Mouse (Mus musculus): ENCODE results near the gene Gm9573. TPM values are rescaled to one million over a fixed set of nuclear protein-coding genes. Genes with fewer than 3 reads are reported as not detected.

The Gm9573 gene
- polyA plus RNA-seq, 1 experiment from 2014 or later = not detected

GRCm38 (mm10) chr17:35633992-35634391, 7.6 kb upstream of the Gm9573 start:
- peak; percentile 41 for DNase-seq (ENCODE audit: low spot score)
- Histone ChIP-seq H3K4me3 (ENCODE audit: low read depth, low read length) (no peak overlapping the region), H3K27ac (replicated peaks; ENCODE audit: low read depth, low read length) (no peak overlapping the region), H3K27me3 (ENCODE audit: control insufficient read depth, insufficient read depth, low read length) (peaks cover 4% of the 10 kb centered on the region; the same call in 1 of the 2 replicates), H3K4me1 (ENCODE audit: control insufficient read depth, insufficient read depth, low read length) (no peaks in the 10 kb centered on the region), H3K36me3 (ENCODE audit: control insufficient read depth, insufficient read depth, low read length) (no peaks in the 10 kb centered on the region), H3K4me2 (ENCODE audit: low read depth, severe bottlenecking) (no peak overlapping the region), H3K9me3 (ENCODE audit: control insufficient read depth, low read length) (no peaks in the 10 kb centered on the region), H3K9ac (ENCODE audit: low read length) (no peak overlapping the region)
- no peak for ATAC-seq (ENCODE audit: insufficient number of reproducible peaks, low FRiP score, low TSS enrichment, low read depth)
- WGBS = 12% methylated on average over 1 of the region's 1 CpGs

DNA sequence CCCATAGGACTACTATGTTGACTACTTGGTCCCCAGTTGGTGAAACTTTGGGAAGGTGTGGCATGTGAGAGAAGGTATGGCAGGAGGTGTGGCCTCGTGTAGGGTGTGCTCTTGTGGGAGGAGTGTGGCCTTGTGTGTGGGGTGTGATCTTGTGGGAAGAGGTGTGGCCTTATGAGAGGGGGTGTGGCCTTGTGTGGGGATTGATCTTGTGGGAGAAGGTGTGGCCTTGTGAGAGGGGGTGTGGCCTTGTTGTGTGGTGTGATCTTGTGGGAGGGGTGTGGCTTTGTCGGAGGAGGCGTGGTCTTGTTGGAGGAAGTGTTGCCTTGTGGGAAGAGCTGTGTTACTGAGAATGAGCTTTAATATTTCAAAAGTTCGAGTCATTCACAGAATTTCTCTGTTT, 9.3 kb downstream of the Gm9573 start:
- Histone ChIP-seq H3K4me2 (ENCODE audit: low read depth, severe bottlenecking) (no peak overlapping the region), H3K36me3 (ENCODE audit: control insufficient read depth, insufficient read depth, low read length) (no peaks in the 10 kb centered on the region), H3K9ac (ENCODE audit: low read length) (no peak overlapping the region), H3K27me3 (ENCODE audit: control insufficient read depth, insufficient read depth, low read length) (no peaks in the 10 kb centered on the region), H3K9me3 (ENCODE audit: control insufficient read depth, low read length) (no peaks in the 10 kb centered on the region), H3K4me1 (ENCODE audit: control insufficient read depth, insufficient read depth, low read length) (no peaks in the 10 kb centered on the region), H3K27ac (replicated peaks; ENCODE audit: low read depth, low read length) (no peak overlapping the region), H3K4me3 (ENCODE audit: low read depth, low read length) (no peak overlapping the region)
- ATAC-seq (ENCODE audit: insufficient number of reproducible peaks, low FRiP score, low TSS enrichment, low read depth) (no peak), DNase-seq (ENCODE audit: low spot score) (no peak)
- WGBS = 75% methylated on average over 4 of the region's 4 CpGs

GRCm38 (mm10) chr17:35601736-35602354, 24.6 kb downstream of the Gm9573 start:
- no peak overlapping the region for H3K4me3 ChIP-seq (ENCODE audit: low read depth, low read length)
- H3K4me2 ChIP-seq (ENCODE audit: low read depth, severe bottlenecking) = no peak overlapping the region
- H3K36me3 ChIP-seq (ENCODE audit: control insufficient read depth, insufficient read depth, low read length) = no peaks in the 10 kb centered on the region
- no peak for DNase-seq (ENCODE audit: low spot score)
- H3K27ac ChIP-seq (replicated peaks; ENCODE audit: low read depth, low read length) = no peak overlapping the region
- H3K4me1 ChIP-seq (ENCODE audit: control insufficient read depth, insufficient read depth, low read length) = no peaks in the 10 kb centered on the region
- 59% methylated on average over 8 of the region's 8 CpGs for WGBS
- H3K9me3 ChIP-seq (ENCODE audit: control insufficient read depth, low read length) = no peaks in the 10 kb centered on the region
- no peak overlapping the region for H3K9ac ChIP-seq (ENCODE audit: low read length)
- ATAC-seq (ENCODE audit: insufficient number of reproducible peaks, low FRiP score, low TSS enrichment, low read depth) = no peak
- H3K27me3 ChIP-seq (ENCODE audit: control insufficient read depth, insufficient read depth, low read length) = no peaks in the 10 kb centered on the region

- H3K4me1 ChIP-seq (ENCODE audit: control insufficient read depth, insufficient read depth, low read length) = no peaks in the 10 kb centered on the region
- H3K9ac ChIP-seq (ENCODE audit: low read length) = no peak within 1 kb of the TSS
- WGBS = 66% methylated on average over 2 of the region's 2 CpGs
- no peak for DNase-seq (ENCODE audit: low spot score)
- no peaks in the 10 kb centered on the region for H3K9me3 ChIP-seq (ENCODE audit: control insufficient read depth, low read length)
- no peak within 1 kb of the TSS for H3K4me3 ChIP-seq (ENCODE audit: low read depth, low read length)
- no peak within 1 kb of the TSS for H3K27ac ChIP-seq (replicated peaks; ENCODE audit: low read depth, low read length)
- no peak within 1 kb of the TSS for H3K4me2 ChIP-seq (ENCODE audit: low read depth, severe bottlenecking)
- H3K36me3 ChIP-seq (ENCODE audit: control insufficient read depth, insufficient read depth, low read length) = no peaks in the 10 kb centered on the region
- H3K27me3 ChIP-seq (ENCODE audit: control insufficient read depth, insufficient read depth, low read length) = no peaks in the 10 kb centered on the region
- ATAC-seq (ENCODE audit: insufficient number of reproducible peaks, low FRiP score, low TSS enrichment, low read depth) = no peak
These were observed 25.2 kb downstream of the Gm9573 start, which contains the start of gene Sfta2 for GRCm38 (mm10) chr17:35601249-35601648. Gene Sfta2, plus strand, starts transcription at chr17:35601549.

- H3K4me3 ChIP-seq (ENCODE audit: low read depth, low read length) = no peak overlapping the region
- no peak for ATAC-seq (ENCODE audit: insufficient number of reproducible peaks, low FRiP score, low TSS enrichment, low read depth)
- H3K4me2 ChIP-seq (ENCODE audit: low read depth, severe bottlenecking) = no peak overlapping the region
- H3K36me3 ChIP-seq (ENCODE audit: control insufficient read depth, insufficient read depth, low read length) = no peaks in the 10 kb centered on the region
- DNase-seq (ENCODE audit: low spot score) = no peak
- no peaks in the 10 kb centered on the region for H3K27me3 ChIP-seq (ENCODE audit: control insufficient read depth, insufficient read depth, low read length)
- 92% methylated on average over 3 of the region's 3 CpGs for WGBS
- H3K9ac ChIP-seq (ENCODE audit: low read length) = no peak overlapping the region
- H3K9me3 ChIP-seq (ENCODE audit: control insufficient read depth, low read length) = no peaks in the 10 kb centered on the region
- no peaks in the 10 kb centered on the region for H3K4me1 ChIP-seq (ENCODE audit: control insufficient read depth, insufficient read depth, low read length)
- H3K27ac ChIP-seq (replicated peaks; ENCODE audit: low read depth, low read length) = no peak overlapping the region
These were observed 29.0 kb downstream of the Gm9573 start for GRCm38 (mm10) chr17:35597399-35597798.

DNA sequence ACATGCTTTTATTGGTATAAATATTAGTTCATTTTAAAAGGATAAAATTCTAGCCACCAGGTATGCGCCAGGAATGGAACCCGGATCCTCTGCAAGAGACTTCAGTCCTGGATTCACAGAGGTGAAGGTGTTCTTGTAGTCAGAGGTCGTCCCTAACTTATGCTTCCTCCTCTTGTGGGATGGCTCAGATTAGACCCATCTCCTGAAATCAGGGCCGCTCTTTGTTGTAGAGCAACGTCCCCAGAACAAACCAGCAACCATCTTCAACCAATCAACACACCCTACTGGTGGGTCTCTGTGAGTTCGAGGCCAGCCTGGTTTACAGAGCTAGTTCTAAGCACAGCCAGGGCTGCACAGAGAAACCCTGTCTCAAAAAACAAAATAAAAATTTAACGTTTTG, 32.0 kb downstream of the Gm9573 start:
- Histone ChIP-seq H3K27ac (replicated peaks; ENCODE audit: low read depth, low read length) (no peak overlapping the region), H3K36me3 (ENCODE audit: control insufficient read depth, insufficient read depth, low read length) (no peaks in the 10 kb centered on the region), H3K4me3 (ENCODE audit: low read depth, low read length) (no peak overlapping the region), H3K9ac (ENCODE audit: low read length) (no peak overlapping the region), H3K4me2 (ENCODE audit: low read depth, severe bottlenecking) (no peak overlapping the region), H3K9me3 (ENCODE audit: control insufficient read depth, low read length) (no peaks in the 10 kb centered on the region), H3K4me1 (ENCODE audit: control insufficient read depth, insufficient read depth, low read length) (no peaks in the 10 kb centered on the region), H3K27me3 (ENCODE audit: control insufficient read depth, insufficient read depth, low read length) (no peaks in the 10 kb centered on the region)
- DNase-seq (ENCODE audit: low spot score) = no peak
- ATAC-seq (ENCODE audit: insufficient number of reproducible peaks, low FRiP score, low TSS enrichment, low read depth) = no peak
- 83% methylated on average over 7 of the region's 7 CpGs for WGBS

DNA sequence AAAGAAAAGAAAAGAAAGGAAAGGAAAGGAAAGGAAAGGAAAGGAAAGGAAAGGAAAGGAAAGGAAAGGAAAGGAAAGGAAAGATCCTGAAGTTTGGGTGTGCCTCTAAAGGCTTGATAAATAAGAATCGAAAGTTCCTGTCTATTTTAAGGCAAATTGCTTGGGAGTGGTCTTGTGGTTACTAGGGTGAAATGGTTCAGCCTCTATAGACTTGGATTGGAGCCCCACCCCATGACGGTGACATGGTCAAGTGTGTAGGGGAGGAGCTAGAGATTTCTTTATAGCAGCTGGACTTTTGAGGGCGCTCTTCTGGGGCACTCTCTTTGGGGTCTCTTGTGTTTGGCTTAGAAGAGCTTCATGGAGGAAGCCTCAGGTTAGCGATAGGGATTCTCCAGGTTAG, 32.7 kb downstream of the Gm9573 start:
- no peak overlapping the region for H3K4me3 ChIP-seq (ENCODE audit: low read depth, low read length)
- H3K27ac ChIP-seq (replicated peaks; ENCODE audit: low read depth, low read length) = no peak overlapping the region
- no peaks in the 10 kb centered on the region for H3K36me3 ChIP-seq (ENCODE audit: control insufficient read depth, insufficient read depth, low read length)
- no peaks in the 10 kb centered on the region for H3K4me1 ChIP-seq (ENCODE audit: control insufficient read depth, insufficient read depth, low read length)
- H3K9me3 ChIP-seq (ENCODE audit: control insufficient read depth, low read length) = no peaks in the 10 kb centered on the region
- no peak overlapping the region for H3K4me2 ChIP-seq (ENCODE audit: low read depth, severe bottlenecking)
- ATAC-seq (ENCODE audit: insufficient number of reproducible peaks, low FRiP score, low TSS enrichment, low read depth) = no peak
- DNase-seq (ENCODE audit: low spot score) = no peak
- 35% methylated on average over 4 of the region's 4 CpGs for WGBS
- H3K27me3 ChIP-seq (ENCODE audit: control insufficient read depth, insufficient read depth, low read length) = no peaks in the 10 kb centered on the region
- no peak overlapping the region for H3K9ac ChIP-seq (ENCODE audit: low read length)

- H3K27me3 ChIP-seq (ENCODE audit: control insufficient read depth, insufficient read depth, low read length) = no peaks in the 10 kb centered on the region
- ATAC-seq (ENCODE audit: insufficient number of reproducible peaks, low FRiP score, low TSS enrichment, low read depth) (no peak), DNase-seq (ENCODE audit: low spot score) (no peak)
- H3K4me2 ChIP-seq (ENCODE audit: low read depth, severe bottlenecking) = no peak overlapping the region
- WGBS = 80% methylated on average over 9 of the region's 9 CpGs
- H3K9ac ChIP-seq (ENCODE audit: low read length) = no peak overlapping the region
- no peaks in the 10 kb centered on the region for H3K9me3 ChIP-seq (ENCODE audit: control insufficient read depth, low read length)
- H3K36me3 ChIP-seq (ENCODE audit: control insufficient read depth, insufficient read depth, low read length) = no peaks in the 10 kb centered on the region
- H3K4me3 ChIP-seq (ENCODE audit: low read depth, low read length) = no peak overlapping the region
- H3K4me1 ChIP-seq (ENCODE audit: control insufficient read depth, insufficient read depth, low read length) = no peaks in the 10 kb centered on the region
- no peak overlapping the region for H3K27ac ChIP-seq (replicated peaks; ENCODE audit: low read depth, low read length)
These were observed 34.3 kb downstream of the Gm9573 start for GRCm38 (mm10) chr17:35592131-35592530.

DNA sequence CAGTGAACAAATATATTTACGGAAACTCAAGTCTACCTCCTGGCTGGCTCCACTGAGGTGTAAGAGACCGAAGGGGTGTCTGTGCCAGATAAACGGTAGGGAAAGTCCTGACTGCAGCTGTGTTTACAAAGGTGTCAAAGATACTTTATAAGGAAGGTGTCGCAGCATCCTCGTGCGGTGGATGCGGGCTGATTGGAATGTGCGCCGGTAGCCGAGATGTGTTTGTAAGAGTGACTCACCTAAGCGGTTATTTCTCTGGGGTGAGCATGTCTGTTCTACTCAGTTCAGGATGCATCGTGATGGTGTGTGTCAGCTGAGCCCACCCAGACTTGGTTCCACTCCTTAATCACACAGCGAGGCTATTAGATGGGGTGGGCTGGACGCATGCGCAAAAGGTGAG, 34.7 kb downstream of the Gm9573 start:
- no peak overlapping the region for H3K27ac ChIP-seq (replicated peaks; ENCODE audit: low read depth, low read length)
- no peak overlapping the region for H3K9ac ChIP-seq (ENCODE audit: low read length)
- no peaks in the 10 kb centered on the region for H3K4me1 ChIP-seq (ENCODE audit: control insufficient read depth, insufficient read depth, low read length)
- no peaks in the 10 kb centered on the region for H3K36me3 ChIP-seq (ENCODE audit: control insufficient read depth, insufficient read depth, low read length)
- no peak overlapping the region for H3K4me3 ChIP-seq (ENCODE audit: low read depth, low read length)
- H3K4me2 ChIP-seq (ENCODE audit: low read depth, severe bottlenecking) = no peak overlapping the region
- ATAC-seq (ENCODE audit: insufficient number of reproducible peaks, low FRiP score, low TSS enrichment, low read depth) = no peak
- no peaks in the 10 kb centered on the region for H3K27me3 ChIP-seq (ENCODE audit: control insufficient read depth, insufficient read depth, low read length)
- 91% methylated on average over 15 of the region's 15 CpGs for WGBS
- no peak for DNase-seq (ENCODE audit: low spot score)
- no peaks in the 10 kb centered on the region for H3K9me3 ChIP-seq (ENCODE audit: control insufficient read depth, low read length)

All from limb, embryonic 11.5 days (tissue).